Mouse (Mus musculus): ENCODE measurements around the gene Mov10. TPM values are rescaled to one million over a fixed set of nuclear protein-coding genes. Genes with fewer than 3 reads are reported as not detected.
"Not testable (repeated sequence)": the region's sequence is repeated elsewhere in the genome, so short reads cannot be mapped to it uniquely, and the experiment has no call there.

The Mov10 gene
- 10 to 100 TPM; 11.0 to 12.6 (median 11.9) TPM for total RNA-seq (2022)

GRCm38 (mm10) chr3:104817991-104818748 lies at the start of gene Mov10:
Mov10 (minus strand) TSS chr3:104818563.
- peak; percentile 30 to 38 for DNase-seq (ENCODE audit: low spot score in 2 of 2)

- DNase-seq (ENCODE audit: low spot score in 2 of 2), result not testable (repeated sequence)
Observed at GRCm38 (mm10) chr3:104866674-104867073, 48.3 kb upstream of the Mov10 start.

- DNase-seq (ENCODE audit: low spot score in 2 of 2), result no peak
Observed at GRCm38 (mm10) chr3:104865341-104865788, 47.0 kb upstream of the Mov10 start.

- DNase-seq (ENCODE audit: low spot score in 2 of 2), result peak; percentile 80 to 89
Observed at GRCm38 (mm10) chr3:104864651-104865340, 46.4 kb upstream of the Mov10 start.

- DNase-seq (ENCODE audit: low spot score in 2 of 2), result peak; percentile 77 to 87
Observed at GRCm38 (mm10) chr3:104863786-104864650, 45.7 kb upstream of the Mov10 start, which contains the start of the genes St7l and Capza1. St7l (plus strand) TSS chr3:104864005. Capza1 (minus strand) TSS chr3:104864505.

- no peak for DNase-seq (ENCODE audit: low spot score in 2 of 2)
Observed at GRCm38 (mm10) chr3:104858560-104858959, 40.2 kb upstream of the Mov10 start.

GRCm38 (mm10) chr3:104856106-104856505 lies 37.7 kb upstream of the Mov10 start:
- DNase-seq (ENCODE audit: low spot score in 2 of 2), result no peak

GRCm38 (mm10) chr3:104854866-104855265 lies 36.5 kb upstream of the Mov10 start:
- DNase-seq (ENCODE audit: low spot score in 2 of 2), result no peak

GRCm38 (mm10) chr3:104854465-104854864 lies 36.1 kb upstream of the Mov10 start:
- DNase-seq (ENCODE audit: low spot score in 2 of 2), result no peak

GRCm38 (mm10) chr3:104846601-104847000 lies 28.2 kb upstream of the Mov10 start:
- no peak for DNase-seq (ENCODE audit: low spot score in 2 of 2)

GRCm38 (mm10) chr3:104841049-104841448 lies 22.7 kb upstream of the Mov10 start:
- no peak for DNase-seq (ENCODE audit: low spot score in 2 of 2)

- no peak for DNase-seq (ENCODE audit: low spot score in 2 of 2)
Observed at GRCm38 (mm10) chr3:104835797-104836196, 17.4 kb upstream of the Mov10 start.

- DNase-seq (ENCODE audit: low spot score in 2 of 2), result no peak
Observed at GRCm38 (mm10) chr3:104822413-104822812, 4.0 kb upstream of the Mov10 start.

GRCm38 (mm10) chr3:104820426-104820825 lies 2.1 kb upstream of the Mov10 start:
- no peak for DNase-seq (ENCODE audit: low spot score in 2 of 2)

GRCm38 (mm10) chr3:104818749-104819134 lies 379 bp upstream of the Mov10 start:
- no peak for DNase-seq (ENCODE audit: low spot score in 2 of 2)

GRCm38 (mm10) chr3:104817481-104817990 lies 827 bp downstream of the Mov10 start:
- peak in 1 of 2 experiments; percentile 37 for DNase-seq (ENCODE audit: low spot score in 2 of 2)

GRCm38 (mm10) chr3:104816130-104816529 lies 2.2 kb downstream of the Mov10 start:
- no peak for DNase-seq (ENCODE audit: low spot score in 2 of 2)

- no peak for DNase-seq (ENCODE audit: low spot score in 2 of 2)
Observed at GRCm38 (mm10) chr3:104815346-104815745, 3.0 kb downstream of the Mov10 start.

GRCm38 (mm10) chr3:104814746-104815145 lies 3.6 kb downstream of the Mov10 start:
- no peak for DNase-seq (ENCODE audit: low spot score in 2 of 2)

GRCm38 (mm10) chr3:104813227-104813626 lies 5.1 kb downstream of the Mov10 start:
- DNase-seq (ENCODE audit: low spot score in 2 of 2), result not testable (repeated sequence)

GRCm38 (mm10) chr3:104812254-104812653 lies 6.1 kb downstream of the Mov10 start:
- DNase-seq (ENCODE audit: low spot score in 2 of 2), result no peak
